8 mouse cellular contexts compared by ENCODE assay signal in the genomic region with DNA sequence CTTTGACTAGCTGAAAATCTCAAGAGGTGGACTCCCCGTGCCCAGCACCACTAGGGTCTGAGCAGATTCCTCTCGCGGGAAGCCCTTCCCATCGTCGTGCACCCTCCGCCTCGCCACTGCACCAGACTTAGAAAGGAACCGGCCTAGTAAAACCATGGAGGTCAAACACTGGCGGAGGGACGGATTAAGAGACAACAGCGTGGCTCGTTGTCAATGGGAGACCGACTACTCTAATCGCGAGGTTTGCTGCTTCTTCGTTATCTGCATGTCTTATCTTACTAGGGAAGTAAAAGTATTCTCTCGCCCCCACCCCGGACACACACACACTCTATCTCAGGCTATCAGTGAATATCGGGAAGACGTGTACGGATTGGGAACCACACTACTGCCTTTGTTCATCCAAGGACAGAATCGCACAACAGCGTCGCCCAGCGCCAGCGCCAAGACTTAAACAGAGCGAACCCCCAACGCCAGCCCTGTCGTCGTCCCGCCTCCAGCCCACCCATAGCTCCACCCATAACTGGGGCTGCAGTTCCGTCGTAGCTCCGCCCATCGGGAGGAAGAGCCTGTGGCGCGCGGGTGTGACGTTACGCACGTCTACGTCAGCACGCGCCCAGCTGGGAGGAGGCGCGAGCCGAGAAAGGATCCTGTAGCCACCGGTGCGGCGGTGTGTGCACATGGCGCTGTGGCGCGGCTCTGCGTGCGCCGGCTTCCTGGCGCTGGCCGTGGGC. TPM values are rescaled to one million over a fixed set of nuclear protein-coding genes. Genes with fewer than 3 reads are reported as not detected.
DNase-seq lines count a peak whose midpoint lies in the region; ATAC-seq and TF ChIP-seq lines count a peak whose summit lies in the region.

Gene Adpgk (plus strand): TSS at position 602 of the 731 bp plus-strand sequence.

- H3K27ac ChIP-seq in hindbrain, embryonic 10.5 days = peak within 1 kb of the TSS; percentile 97
- peak within 1 kb of the TSS; percentile 93 for H3K27ac ChIP-seq in lung, postnatal 0 days (ENCODE audit: low read length)

- WGBS in hindbrain, embryonic 10.5 days = 2% methylated on average over 58 of the region's 58 CpGs
- 2% methylated on average over 56 of the region's 58 CpGs for WGBS in lung, postnatal 0 days

- H3K4me3 ChIP-seq in hindbrain, embryonic 10.5 days = peak within 1 kb of the TSS; percentile 97
- H3K4me3 ChIP-seq in lung, postnatal 0 days (ENCODE audit: low read depth, low read length) = peak within 1 kb of the TSS; percentile 87

- peak within 1 kb of the TSS; percentile 60 for H3K9ac ChIP-seq in lung, postnatal 0 days (replicated peaks; ENCODE audit: low read depth)

- peaks cover 48% of the 10 kb centered on the region for H3K4me1 ChIP-seq in hindbrain, embryonic 10.5 days (replicated peaks)
- H3K4me1 ChIP-seq in lung, postnatal 0 days (ENCODE audit: insufficient read depth, low read depth, low read length) = peaks cover 7% of the 10 kb centered on the region; the same call in 1 of the 2 replicates

- TF ChIP-seq EP300 in lung, postnatal 0 days (IDR thresholded peaks at IDR 0.05) = no peak

- no peaks in the 10 kb centered on the region for H3K9me3 ChIP-seq in hindbrain, embryonic 10.5 days
- no peaks in the 10 kb centered on the region for H3K9me3 ChIP-seq in lung, postnatal 0 days (ENCODE audit: low read length)

- DNase-seq in MN1 (ENCODE audit: low spot score) = peak; percentile 98
- DNase-seq in cerebellum, adult 9-10 months = peak; percentile 99
- peak; percentile 99 for DNase-seq in hindbrain, embryonic 10.5 days (ENCODE audit: low spot score)
- peak; percentile 99 for DNase-seq in layer of hippocampus, adult 9-11 months
- DNase-seq in lung, postnatal 0 days (ENCODE audit: low spot score) = peak; percentile 100
- DNase-seq in ovary, postnatal 14 days (ENCODE audit: low spot score) = peak; percentile 96
- DNase-seq in thymus, postnatal 14 days = peak; percentile 99

- peak; percentile 96 for ATAC-seq in frontal cortex, adult (ENCODE audit: low TSS enrichment)
- ATAC-seq in lung, postnatal 0 days = peak; percentile 98

- H3K4me2 ChIP-seq in lung, postnatal 0 days (replicated peaks; ENCODE audit: low read depth, low read length) = peak within 1 kb of the TSS; percentile 87

- TF ChIP-seq CTCF in lung, postnatal 0 days (IDR thresholded peaks at IDR 0.05) = peak; percentile 75

- 0 out of 2 replicates have a peak, but pooled peaks cover 2% of the 10 kb centered on the region for H3K36me3 ChIP-seq in hindbrain, embryonic 10.5 days
- no peaks in the 10 kb centered on the region for H3K36me3 ChIP-seq in lung, postnatal 0 days (ENCODE audit: insufficient read depth, low read length)

- H3K27me3 ChIP-seq in hindbrain, embryonic 10.5 days (ENCODE audit: insufficient read depth, poor library complexity, severe bottlenecking) = no peaks in the 10 kb centered on the region
- H3K27me3 ChIP-seq in lung, postnatal 0 days (replicated peaks; ENCODE audit: insufficient read depth, low read length) = no peaks in the 10 kb centered on the region

RNA-seq across cellular contexts. Expression of gene Adpgk, which starts in this region (rescaled TPM):
- polyA plus RNA-seq in hindbrain, embryonic 10.5 days (2016; fragmentation: Nextera tagmentation; extraction: Ambion mirVana) = 39.6 and 42.6 TPM in 2 replicates
- polyA plus RNA-seq in lung, postnatal 0 days (2015; fragmentation: Nextera tagmentation; extraction: Ambion mirVana) = 26.6 and 26.7 TPM in 2 replicates

Comparison
In these comparisons a context has a peak if more than half of its experiments do, and no peak if none do; other contexts are left out.
1. Peak in every context shown above with its lines: DNase-seq, ATAC-seq, H3K4me3 ChIP-seq and H3K27ac ChIP-seq.